Mouse (Mus musculus) liver, embryonic 15.5 days (tissue): ENCODE data around the gene Mpped1. TPM values are rescaled to one million over a fixed set of nuclear protein-coding genes. Genes with fewer than 3 reads are reported as not detected.

Experiments used
- ATAC-seq: fragments of 200-750 bp; cut with Nextera tagmentation; 2 replicates; pipeline ENCODE4 v1.8.0; 2017; ENCODE audit warnings: moderate number of reproducible peaks, mild to moderate bottlenecking, moderate library complexity; ENCODE audit not compliant: insufficient read depth
- H3K27ac ChIP-seq: fragments of 300-500 bp; sonication (generic); replicated peaks from 2 replicates; pipeline ENCODE4 v1.5.1; 2015; ENCODE audit warnings: mild to moderate bottlenecking, inconsistent platforms
- H3K27me3 ChIP-seq: fragments of 300-500 bp; sonication (generic); 2 replicates; pipeline ENCODE4 v1.6.1; 2015; ENCODE audit warnings: mild to moderate bottlenecking, inconsistent platforms
- H3K36me3 ChIP-seq: fragments of 300-500 bp; sonication (generic); replicated peaks from 2 replicates; pipeline ENCODE4 v1.6.1; 2015; ENCODE audit warnings: moderate library complexity, mild to moderate bottlenecking, inconsistent platforms
- H3K4me1 ChIP-seq: fragments of 300-500 bp; sonication (generic); replicated peaks from 2 replicates; pipeline ENCODE4 v1.6.1; 2015; ENCODE audit warnings: inconsistent platforms
- H3K4me2 ChIP-seq: fragments of 300-500 bp; sonication (generic); 2 replicates; pipeline ENCODE4 v1.6.1; 2015; ENCODE audit warnings: moderate library complexity, mild to moderate bottlenecking, inconsistent platforms
- H3K4me3 ChIP-seq: fragments of 300-500 bp; sonication (generic); replicated peaks from 2 replicates; pipeline ENCODE4 v1.5.1; 2015; ENCODE audit warnings: mild to moderate bottlenecking, inconsistent platforms
- H3K9ac ChIP-seq: fragments of 300-500 bp; sonication (generic); 2 replicates; pipeline ENCODE4 v1.6.1; 2015; ENCODE audit warnings: moderate library complexity, mild to moderate bottlenecking, inconsistent platforms
- H3K9me3 ChIP-seq: fragments of 300-500 bp; sonication (generic); replicated peaks from 2 replicates; pipeline ENCODE4 v1.6.1; 2016; ENCODE audit warnings: inconsistent platforms
- WGBS: fragments of 180-500 bp; shearing (Covaris S2); methylation state at CpG from one replicate; pipeline ENCODE4 v1.1.7; 2015; ENCODE audit warnings: mixed read lengths; ENCODE audit not compliant: insufficient replicate concordance; 5-methylcytosine and 5-hydroxymethylcytosine counted together
- polyA plus RNA-seq: library from polyadenylated mRNA; unstranded; fragments of >200 nt; fragmentation: Nextera tagmentation; extraction: Ambion mirVana; gene quantifications from 2 replicates; pipeline ENCODE4 v1.2.1, GENCODE M21; 2015

Gene Mpped1
- polyA plus RNA-seq, 1 experiment from 2014 or later, result 0.17 TPM

- Histone ChIP-seq H3K9me3 (no peaks in the 10 kb centered on the region), H3K4me1 (no peaks in the 10 kb centered on the region), H3K4me3 (no peak overlapping the region), H3K27me3 (no peaks in the 10 kb centered on the region), H3K4me2 (no peak overlapping the region), H3K36me3 (no peaks in the 10 kb centered on the region), H3K9ac (no peak overlapping the region), H3K27ac (no peak overlapping the region)
- ATAC-seq, result no peak
- WGBS, result 34% methylated on average over 8 of the region's 8 CpGs
These were observed 67.3 kb downstream of the Mpped1 start for GRCm38 (mm10) chr15:83846592-83846991.

- no peaks in the 10 kb centered on the region for H3K27me3 ChIP-seq
These were observed 68.2 kb downstream of the Mpped1 start for GRCm38 (mm10) chr15:83847512-83847911.

GRCm38 (mm10) chr15:83848193-83848592 is 68.9 kb downstream of the Mpped1 start:
- Histone ChIP-seq H3K4me2 (no peak overlapping the region), H3K4me1 (no peaks in the 10 kb centered on the region), H3K27ac (no peak overlapping the region), H3K27me3 (no peaks in the 10 kb centered on the region), H3K36me3 (no peaks in the 10 kb centered on the region), H3K4me3 (no peak overlapping the region), H3K9ac (no peak overlapping the region), H3K9me3 (no peaks in the 10 kb centered on the region)
- 59% methylated on average over 9 of the region's 9 CpGs for WGBS
- no peak for ATAC-seq

More at GRCm38 (mm10) chr15:83847512-83847911, 68.2 kb downstream of the Mpped1 start:
- Histone ChIP-seq H3K4me3 (no peak overlapping the region), H3K9me3 (no peaks in the 10 kb centered on the region), H3K4me2 (no peak overlapping the region), H3K4me1 (no peaks in the 10 kb centered on the region), H3K27ac (no peak overlapping the region), H3K36me3 (no peaks in the 10 kb centered on the region), H3K9ac (no peak overlapping the region)
- ATAC-seq, result no peak
- WGBS, result 61% methylated on average over 4 of the region's 4 CpGs

- Histone ChIP-seq H3K27me3 (no peaks in the 10 kb centered on the region), H3K4me3 (no peak overlapping the region), H3K9ac (no peak overlapping the region), H3K4me2 (no peak overlapping the region), H3K36me3 (no peaks in the 10 kb centered on the region), H3K4me1 (no peaks in the 10 kb centered on the region), H3K9me3 (no peaks in the 10 kb centered on the region), H3K27ac (no peak overlapping the region)
- no peak for ATAC-seq
- WGBS, result 49% methylated on average over 5 of the region's 5 CpGs
These were observed 74.1 kb downstream of the Mpped1 start for GRCm38 (mm10) chr15:83853400-83853811.

- Histone ChIP-seq H3K36me3 (no peaks in the 10 kb centered on the region), H3K4me1 (no peaks in the 10 kb centered on the region), H3K27me3 (no peaks in the 10 kb centered on the region), H3K4me2 (no peak overlapping the region), H3K4me3 (no peak overlapping the region), H3K9ac (no peak overlapping the region), H3K27ac (no peak overlapping the region), H3K9me3 (no peaks in the 10 kb centered on the region)
- 13% methylated on average over 8 of the region's 8 CpGs for WGBS
- no peak for ATAC-seq
These were observed 77.9 kb downstream of the Mpped1 start for GRCm38 (mm10) chr15:83857129-83857528.

- H3K4me3 ChIP-seq, result no peak overlapping the region
- no peak for ATAC-seq
These were observed 86.4 kb downstream of the Mpped1 start for GRCm38 (mm10) chr15:83865626-83866025.

GRCm38 (mm10) chr15:83870936-83871335 is 91.7 kb downstream of the Mpped1 start:
- no peak for ATAC-seq
- no peaks in the 10 kb centered on the region for H3K36me3 ChIP-seq
- H3K9ac ChIP-seq, result no peak overlapping the region
- WGBS, result 12% methylated on average over 17 of the region's 17 CpGs
- no peak overlapping the region for H3K27ac ChIP-seq
- peaks cover 4% of the 10 kb centered on the region; the same call in 1 of the 2 replicates for H3K27me3 ChIP-seq
- no peak overlapping the region for H3K4me3 ChIP-seq
- no peaks in the 10 kb centered on the region for H3K9me3 ChIP-seq
- H3K4me2 ChIP-seq, result no peak overlapping the region
- H3K4me1 ChIP-seq, result no peaks in the 10 kb centered on the region

More at GRCm38 (mm10) chr15:83865626-83866025, 86.4 kb downstream of the Mpped1 start:
- Histone ChIP-seq H3K4me1 (no peaks in the 10 kb centered on the region), H3K36me3 (no peaks in the 10 kb centered on the region), H3K4me2 (no peak overlapping the region), H3K9me3 (no peaks in the 10 kb centered on the region), H3K9ac (no peak overlapping the region), H3K27me3 (peaks cover 3% of the 10 kb centered on the region), H3K27ac (no peak overlapping the region)
- WGBS, result 60% methylated on average over 5 of the region's 5 CpGs

- H3K27ac ChIP-seq, result no peak overlapping the region
- no peaks in the 10 kb centered on the region for H3K36me3 ChIP-seq
- no peak for ATAC-seq
- no peak overlapping the region for H3K9ac ChIP-seq
- WGBS, result 37% methylated on average over 11 of the region's 11 CpGs
- H3K4me3 ChIP-seq, result no peak overlapping the region
- H3K4me1 ChIP-seq, result no peaks in the 10 kb centered on the region
- H3K27me3 ChIP-seq, result no peaks in the 10 kb centered on the region
- no peak overlapping the region for H3K4me2 ChIP-seq
- no peaks in the 10 kb centered on the region for H3K9me3 ChIP-seq
These were observed 98.0 kb downstream of the Mpped1 start for GRCm38 (mm10) chr15:83877155-83877866.

GRCm38 (mm10) chr15:83877898-83878297 is 98.6 kb downstream of the Mpped1 start:
- Histone ChIP-seq H3K4me2 (no peak overlapping the region), H3K27ac (no peak overlapping the region), H3K4me3 (no peak overlapping the region), H3K27me3 (no peaks in the 10 kb centered on the region), H3K4me1 (no peaks in the 10 kb centered on the region), H3K9ac (no peak overlapping the region), H3K9me3 (no peaks in the 10 kb centered on the region), H3K36me3 (no peaks in the 10 kb centered on the region)
- no peak for ATAC-seq
- WGBS, result 40% methylated on average over 2 of the region's 2 CpGs

- no peak overlapping the region for H3K9ac ChIP-seq
- no peak overlapping the region for H3K27ac ChIP-seq
- WGBS, result 15% methylated on average over 5 of the region's 5 CpGs
- H3K4me2 ChIP-seq, result no peak overlapping the region
- H3K4me1 ChIP-seq, result no peaks in the 10 kb centered on the region
- no peak overlapping the region for H3K4me3 ChIP-seq
- no peaks in the 10 kb centered on the region for H3K36me3 ChIP-seq
- ATAC-seq, result no peak
- H3K27me3 ChIP-seq, result no peaks in the 10 kb centered on the region
- no peaks in the 10 kb centered on the region for H3K9me3 ChIP-seq
These were observed 100.6 kb downstream of the Mpped1 start for GRCm38 (mm10) chr15:83879845-83880244.

- H3K36me3 ChIP-seq, result no peaks in the 10 kb centered on the region
- no peak overlapping the region for H3K4me3 ChIP-seq
- WGBS, result 83% methylated on average over 8 of the region's 8 CpGs
- no peak overlapping the region for H3K9ac ChIP-seq
- no peaks in the 10 kb centered on the region for H3K9me3 ChIP-seq
- ATAC-seq, result no peak
- H3K4me2 ChIP-seq, result no peak overlapping the region
- no peaks in the 10 kb centered on the region for H3K27me3 ChIP-seq
- H3K27ac ChIP-seq, result no peak overlapping the region
- no peaks in the 10 kb centered on the region for H3K4me1 ChIP-seq
These were observed 104.6 kb downstream of the Mpped1 start for GRCm38 (mm10) chr15:83883821-83884220.

GRCm38 (mm10) chr15:83884291-83884690 is 105.0 kb downstream of the Mpped1 start:
- Histone ChIP-seq H3K9ac (no peak overlapping the region), H3K4me1 (no peaks in the 10 kb centered on the region), H3K4me2 (no peak overlapping the region), H3K36me3 (no peaks in the 10 kb centered on the region), H3K4me3 (no peak overlapping the region), H3K27ac (no peak overlapping the region), H3K9me3 (no peaks in the 10 kb centered on the region), H3K27me3 (no peaks in the 10 kb centered on the region)
- no peak for ATAC-seq
- 73% methylated on average over 9 of the region's 9 CpGs for WGBS
